Mouse (Mus musculus): ENCODE results near the gene Fgf7. TPM values are rescaled to one million over a fixed set of nuclear protein-coding genes. Genes with fewer than 3 reads are reported as not detected.

The Fgf7 gene
- polyA plus RNA-seq, 1 experiment, result 0.49 TPM

DNA sequence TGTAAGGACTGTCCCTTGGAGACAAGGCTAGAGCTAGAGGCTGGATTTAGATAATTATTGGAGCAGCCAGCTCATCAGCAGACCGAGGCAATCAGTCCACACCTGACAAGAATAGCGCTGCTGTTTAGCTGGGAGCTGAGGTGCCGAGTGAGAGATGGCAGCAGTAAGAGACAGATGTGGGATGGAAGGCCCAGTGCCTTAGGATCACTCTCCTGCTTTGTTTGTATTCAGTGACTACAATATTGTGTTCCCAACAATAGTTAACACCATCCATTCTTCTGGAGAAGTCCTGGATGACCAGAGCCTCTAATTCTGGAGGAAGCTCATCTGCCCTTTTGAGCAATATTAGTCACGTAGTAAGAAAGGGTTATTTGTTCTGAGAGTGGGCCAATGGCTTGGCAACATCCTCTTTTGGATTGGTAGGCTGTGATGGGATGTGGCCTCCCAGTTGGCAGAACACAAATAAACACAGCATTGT, 5.0 kb downstream of the Fgf7 start:
- TF ChIP-seq CTCF (IDR thresholded peaks at IDR 0.05; ENCODE audit: borderline replicate concordance, control insufficient read depth, extremely low read depth, insufficient read depth, low read length, poor library complexity) (no peak), POLR2A (IDR thresholded peaks at IDR 0.05; ENCODE audit: control insufficient read depth, extremely low read depth, insufficient read depth, low read length, poor library complexity) (no peak)
- Histone ChIP-seq H3K27ac (ENCODE audit: control insufficient read depth, insufficient read depth, low read length) (no peak overlapping the region), H3K4me1 (replicated peaks; ENCODE audit: control insufficient read depth, insufficient read depth, low read length) (no peaks in the 10 kb centered on the region), H3K27me3 (ENCODE audit: control insufficient read depth, insufficient read depth, low read length) (no peaks in the 10 kb centered on the region), H3K36me3 (ENCODE audit: control insufficient read depth, insufficient read depth, low read length) (no peaks in the 10 kb centered on the region), H3K4me3 (ENCODE audit: control insufficient read depth, insufficient read depth, low read length) (no peak overlapping the region)
- WGBS, result 80% methylated on average over 4 of the region's 4 CpGs
- no peak for DNase-seq

- Histone ChIP-seq H3K4me3 (ENCODE audit: control insufficient read depth, insufficient read depth, low read length) (no peak overlapping the region), H3K36me3 (ENCODE audit: control insufficient read depth, insufficient read depth, low read length) (no peaks in the 10 kb centered on the region), H3K27ac (ENCODE audit: control insufficient read depth, insufficient read depth, low read length) (no peak overlapping the region), H3K27me3 (ENCODE audit: control insufficient read depth, insufficient read depth, low read length) (no peaks in the 10 kb centered on the region), H3K4me1 (replicated peaks; ENCODE audit: control insufficient read depth, insufficient read depth, low read length) (no peaks in the 10 kb centered on the region)
- no peak for DNase-seq
- TF ChIP-seq POLR2A (IDR thresholded peaks at IDR 0.05; ENCODE audit: control insufficient read depth, extremely low read depth, insufficient read depth, low read length, poor library complexity), result no peak
- no peak for TF ChIP-seq CTCF (IDR thresholded peaks at IDR 0.05; ENCODE audit: borderline replicate concordance, control insufficient read depth, extremely low read depth, insufficient read depth, low read length, poor library complexity)
- WGBS, result 93% methylated on average over 2 of the region's 2 CpGs
Observed at GRCm38 (mm10) chr2:126040651-126041050, 6.2 kb downstream of the Fgf7 start.

DNA sequence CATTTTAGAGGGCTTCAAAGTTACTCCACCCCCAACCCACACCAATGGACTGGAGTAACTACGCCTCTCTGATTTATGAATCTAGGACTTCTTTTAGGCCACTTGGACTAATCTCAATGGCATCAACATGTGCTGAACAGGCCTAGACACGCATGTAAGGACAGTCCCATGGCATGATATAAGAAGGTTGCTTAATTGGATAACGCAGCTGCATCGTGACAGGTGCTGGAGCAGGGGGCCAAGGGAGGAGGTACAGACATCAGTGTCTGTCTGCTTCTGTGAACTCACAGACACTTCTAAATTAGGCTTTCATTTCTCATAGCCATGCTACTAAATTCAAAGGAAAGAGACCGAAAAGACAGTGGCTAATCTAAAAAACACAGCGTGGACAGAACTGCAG, 6.8 kb downstream of the Fgf7 start:
- H3K36me3 ChIP-seq (ENCODE audit: control insufficient read depth, insufficient read depth, low read length), result no peaks in the 10 kb centered on the region
- WGBS, result 95% methylated on average over 6 of the region's 6 CpGs
- no peak for DNase-seq
- H3K4me1 ChIP-seq (replicated peaks; ENCODE audit: control insufficient read depth, insufficient read depth, low read length), result no peaks in the 10 kb centered on the region
- H3K27me3 ChIP-seq (ENCODE audit: control insufficient read depth, insufficient read depth, low read length), result no peaks in the 10 kb centered on the region
- H3K4me3 ChIP-seq (ENCODE audit: control insufficient read depth, insufficient read depth, low read length), result no peak overlapping the region
- no peak overlapping the region for H3K27ac ChIP-seq (ENCODE audit: control insufficient read depth, insufficient read depth, low read length)
- no peak for TF ChIP-seq CTCF (IDR thresholded peaks at IDR 0.05; ENCODE audit: borderline replicate concordance, control insufficient read depth, extremely low read depth, insufficient read depth, low read length, poor library complexity)
- TF ChIP-seq POLR2A (IDR thresholded peaks at IDR 0.05; ENCODE audit: control insufficient read depth, extremely low read depth, insufficient read depth, low read length, poor library complexity), result no peak

- H3K36me3 ChIP-seq (ENCODE audit: control insufficient read depth, insufficient read depth, low read length), result no peaks in the 10 kb centered on the region
- no peak overlapping the region for H3K27ac ChIP-seq (ENCODE audit: control insufficient read depth, insufficient read depth, low read length)
- no peak for DNase-seq
- H3K4me1 ChIP-seq (replicated peaks; ENCODE audit: control insufficient read depth, insufficient read depth, low read length), result no peaks in the 10 kb centered on the region
- 85% methylated on average over 3 of the region's 3 CpGs for WGBS
- no peak overlapping the region for H3K4me3 ChIP-seq (ENCODE audit: control insufficient read depth, insufficient read depth, low read length)
- H3K27me3 ChIP-seq (ENCODE audit: control insufficient read depth, insufficient read depth, low read length), result no peaks in the 10 kb centered on the region
- TF ChIP-seq POLR2A (IDR thresholded peaks at IDR 0.05; ENCODE audit: control insufficient read depth, extremely low read depth, insufficient read depth, low read length, poor library complexity), result no peak
Observed at GRCm38 (mm10) chr2:126042674-126043073, 8.2 kb downstream of the Fgf7 start.

GRCm38 (mm10) chr2:126045621-126046020, 11.2 kb downstream of the Fgf7 start:
- no peak for TF ChIP-seq CTCF (IDR thresholded peaks at IDR 0.05; ENCODE audit: borderline replicate concordance, control insufficient read depth, extremely low read depth, insufficient read depth, low read length, poor library complexity)
- no peak for TF ChIP-seq POLR2A (IDR thresholded peaks at IDR 0.05; ENCODE audit: control insufficient read depth, extremely low read depth, insufficient read depth, low read length, poor library complexity)
- no peak overlapping the region for H3K4me3 ChIP-seq (ENCODE audit: control insufficient read depth, insufficient read depth, low read length)
- no peak for DNase-seq
- 92% methylated on average over 5 of the region's 5 CpGs for WGBS
- no peaks in the 10 kb centered on the region for H3K4me1 ChIP-seq (replicated peaks; ENCODE audit: control insufficient read depth, insufficient read depth, low read length)
- H3K27ac ChIP-seq (ENCODE audit: control insufficient read depth, insufficient read depth, low read length), result no peak overlapping the region
- no peaks in the 10 kb centered on the region for H3K36me3 ChIP-seq (ENCODE audit: control insufficient read depth, insufficient read depth, low read length)
- H3K27me3 ChIP-seq (ENCODE audit: control insufficient read depth, insufficient read depth, low read length), result no peaks in the 10 kb centered on the region

DNA sequence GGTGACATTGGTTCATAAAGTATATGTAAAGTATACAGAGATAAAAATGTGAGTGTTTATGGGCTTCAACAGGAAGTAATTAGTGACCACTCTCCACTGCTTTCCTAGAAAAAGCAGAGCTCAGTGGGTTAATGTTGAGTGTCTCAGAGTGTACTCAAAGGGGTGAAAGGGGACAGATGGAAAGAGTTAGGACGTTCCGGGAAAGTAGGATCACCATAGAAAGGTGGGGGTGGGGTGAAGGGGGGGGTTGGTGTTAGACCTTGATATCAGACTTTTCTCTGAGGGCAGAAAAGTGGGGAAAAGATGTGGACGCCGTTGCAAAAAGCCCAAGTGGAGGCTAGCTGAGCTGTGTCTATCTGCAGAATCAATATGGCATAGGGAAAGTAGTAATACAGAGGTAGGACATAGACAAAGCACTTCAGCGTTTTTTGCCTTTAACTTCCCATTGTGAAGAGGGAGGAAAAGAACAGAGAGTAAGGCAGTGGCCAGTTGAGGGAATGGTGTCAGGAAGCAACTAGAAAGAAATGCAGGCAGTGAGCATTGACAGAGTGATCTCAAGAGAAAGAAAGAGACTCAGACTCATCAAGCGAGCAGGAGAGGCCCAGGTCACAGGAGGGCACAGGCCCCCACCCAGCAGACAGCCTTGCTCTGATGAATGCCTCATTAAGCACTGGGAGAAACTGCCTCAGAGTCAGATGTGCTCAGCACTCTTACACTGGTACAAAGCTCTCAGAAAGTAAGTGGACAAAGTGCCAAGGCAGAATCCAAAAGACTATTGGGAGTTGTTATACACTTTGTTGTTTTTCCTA, 18.5 kb downstream of the Fgf7 start:
- Histone ChIP-seq H3K27me3 (ENCODE audit: control insufficient read depth, insufficient read depth, low read length) (no peaks in the 10 kb centered on the region), H3K27ac (ENCODE audit: control insufficient read depth, insufficient read depth, low read length) (no peak overlapping the region), H3K36me3 (ENCODE audit: control insufficient read depth, insufficient read depth, low read length) (no peaks in the 10 kb centered on the region), H3K4me3 (ENCODE audit: control insufficient read depth, insufficient read depth, low read length) (no peak overlapping the region), H3K4me1 (replicated peaks; ENCODE audit: control insufficient read depth, insufficient read depth, low read length) (no peaks in the 10 kb centered on the region)
- WGBS, result 83% methylated on average over 6 of the region's 6 CpGs
- DNase-seq, result no peak
- no peak for TF ChIP-seq CTCF (IDR thresholded peaks at IDR 0.05; ENCODE audit: borderline replicate concordance, control insufficient read depth, extremely low read depth, insufficient read depth, low read length, poor library complexity)
- no peak for TF ChIP-seq POLR2A (IDR thresholded peaks at IDR 0.05; ENCODE audit: control insufficient read depth, extremely low read depth, insufficient read depth, low read length, poor library complexity)
